In the genomic region with DNA sequence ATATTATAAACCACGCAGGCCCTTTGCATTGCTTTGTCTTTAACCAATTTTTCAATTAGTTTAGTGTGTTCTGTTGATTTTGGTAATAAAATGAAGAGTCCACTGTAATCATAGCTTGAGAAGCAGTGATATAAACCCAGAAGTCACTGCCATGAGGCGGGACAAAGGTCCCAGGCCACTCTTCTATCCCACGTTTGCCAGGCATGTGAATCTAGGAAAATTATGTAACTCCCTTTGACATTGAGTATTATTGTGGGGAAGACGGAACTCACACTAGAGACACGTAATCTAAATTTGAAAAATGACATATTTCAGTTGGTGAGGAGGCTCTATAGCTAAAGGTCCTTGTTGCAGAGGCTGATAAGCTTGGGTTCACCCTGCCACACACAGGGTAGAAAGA, we compare ENCODE assay signal across 27 mouse cellular contexts.
"Had no signal": no experiment of that assay in that cellular context is flagged by ENCODE, and none has a peak within 500 bp of the region (broad histone marks: within the 10 kb centered on the region; RNA-seq: fewer than 3 reads in every experiment).

No protein-coding gene starts in this region.

- H3K36me3 ChIP-seq: heart, embryonic 13.5 days; heart, embryonic 15.5 days; hindbrain, embryonic 10.5 days; hindbrain, embryonic 12.5 days; intestine, embryonic 15.5 days; kidney, embryonic 15.5 days; limb, embryonic 10.5 days; limb, embryonic 12.5 days; liver, embryonic 13.5 days; liver, embryonic 15.5 days had no signal

- H3K27me3 ChIP-seq: heart, embryonic 13.5 days; heart, embryonic 15.5 days; hindbrain, embryonic 12.5 days; intestine, embryonic 15.5 days; kidney, embryonic 15.5 days; limb, embryonic 12.5 days; liver, embryonic 13.5 days; liver, embryonic 15.5 days had no signal

- H3K9ac ChIP-seq: heart, embryonic 13.5 days; heart, embryonic 15.5 days; hindbrain, embryonic 12.5 days; hindbrain, embryonic 14.5 days; intestine, embryonic 15.5 days; kidney, embryonic 15.5 days; limb, embryonic 12.5 days; liver, embryonic 13.5 days; liver, embryonic 15.5 days had no signal

- H3K4me1 ChIP-seq: heart, embryonic 15.5 days; hindbrain, embryonic 10.5 days; hindbrain, embryonic 12.5 days; liver, embryonic 13.5 days; liver, embryonic 15.5 days had no signal

- H3K27ac ChIP-seq: heart, adult 2 months; heart, embryonic 13.5 days; heart, embryonic 15.5 days; hindbrain, embryonic 10.5 days; hindbrain, embryonic 12.5 days; hindbrain, embryonic 14.5 days; intestine, embryonic 15.5 days; kidney, embryonic 15.5 days; kidney, postnatal 0 days; layer of hippocampus, adult 2 months; left cerebral cortex, adult 2 months; limb, embryonic 10.5 days; limb, embryonic 12.5 days; liver, embryonic 13.5 days; liver, embryonic 15.5 days had no signal

- H3K4me3 ChIP-seq: heart, adult 2 months; heart, embryonic 13.5 days; heart, embryonic 15.5 days; hindbrain, embryonic 10.5 days; hindbrain, embryonic 12.5 days; intestine, embryonic 15.5 days; kidney, embryonic 15.5 days; layer of hippocampus, adult 2 months; left cerebral cortex, adult 2 months; limb, embryonic 10.5 days; limb, embryonic 12.5 days; liver, embryonic 13.5 days; liver, embryonic 15.5 days had no signal

- H3K9me3 ChIP-seq: heart, embryonic 13.5 days; heart, embryonic 15.5 days; hindbrain, embryonic 10.5 days; hindbrain, embryonic 12.5 days; intestine, embryonic 15.5 days; kidney, embryonic 15.5 days; limb, embryonic 10.5 days; limb, embryonic 12.5 days; liver, embryonic 13.5 days; liver, embryonic 15.5 days had no signal

- ATAC-seq: hindbrain, embryonic 16.5 days; inflammation-experienced regulatory T-cells, adult 6 months; intestine, embryonic 15.5 days; intestine, postnatal 0 days had no signal

- H3K4me2 ChIP-seq: heart, embryonic 11.5 days; heart, embryonic 13.5 days; heart, embryonic 15.5 days; hindbrain, embryonic 12.5 days; hindbrain, embryonic 14.5 days; intestine, embryonic 15.5 days; kidney, embryonic 15.5 days; limb, embryonic 12.5 days; liver, embryonic 13.5 days; liver, embryonic 15.5 days had no signal

- DNase-seq: gastrocnemius, postnatal 10 days; gastrocnemius, postnatal 25 days; heart, adult 2 months; heart, postnatal 14 days; heart, postnatal 36 days; kidney, adult 18-20 months; kidney, postnatal 25 days; kidney, postnatal 4 days; liver; liver, embryonic 13.5 days had no signal
